Mouse (Mus musculus) 3134 (cell line): ENCODE data around the gene Gadd45b.

Experiments used
- DNase-seq: peaks from one replicate; pipeline ENCODE4 v3.0.0-alpha.2; 2011; ENCODE audit warnings: low spot score; ENCODE audit not compliant: insufficient read length; ENCODE audit errors: extremely low read depth

Gadd45b gene

GRCm38 (mm10) chr10:80934136-80934985 is 4.5 kb downstream of the Gadd45b start:
- DNase-seq = no peak

GRCm38 (mm10) chr10:80935241-80935640 is 5.4 kb downstream of the Gadd45b start:
- DNase-seq = no peak

GRCm38 (mm10) chr10:80935698-80936097 is 5.8 kb downstream of the Gadd45b start:
- no peak for DNase-seq

GRCm38 (mm10) chr10:80936135-80936809 is 6.4 kb downstream of the Gadd45b start:
- peak; percentile 72 for DNase-seq

GRCm38 (mm10) chr10:80936810-80937164 is 6.9 kb downstream of the Gadd45b start:
- no peak for DNase-seq

- peak; percentile 70 for DNase-seq
Observed at GRCm38 (mm10) chr10:80937646-80938045, 7.8 kb downstream of the Gadd45b start.

GRCm38 (mm10) chr10:80938831-80939550 is 9.1 kb downstream of the Gadd45b start:
- peak; percentile 70 for DNase-seq

- DNase-seq = peak; percentile 88
Observed at GRCm38 (mm10) chr10:80939671-80940070, 9.8 kb downstream of the Gadd45b start.

GRCm38 (mm10) chr10:80940320-80940987 is 10.6 kb downstream of the Gadd45b start:
- peak; percentile 92 for DNase-seq

- no peak for DNase-seq
Observed at GRCm38 (mm10) chr10:80940988-80941347, 11.1 kb downstream of the Gadd45b start.

GRCm38 (mm10) chr10:80942919-80943318 is 13.0 kb downstream of the Gadd45b start:
- DNase-seq = no peak

GRCm38 (mm10) chr10:80943701-80944100 is 13.8 kb downstream of the Gadd45b start:
- DNase-seq = no peak

GRCm38 (mm10) chr10:80944231-80944630 is 14.4 kb downstream of the Gadd45b start:
- no peak for DNase-seq

- DNase-seq = peak; percentile 74
Observed at GRCm38 (mm10) chr10:80946684-80947437, 17.0 kb downstream of the Gadd45b start.

GRCm38 (mm10) chr10:80947802-80948201 is 17.9 kb downstream of the Gadd45b start:
- peak; percentile 63 for DNase-seq

- DNase-seq = peak; percentile 81
Observed at GRCm38 (mm10) chr10:80948570-80948969, 18.7 kb downstream of the Gadd45b start.

- DNase-seq = peak; percentile 51
Observed at GRCm38 (mm10) chr10:80949081-80949480, 19.2 kb downstream of the Gadd45b start.

GRCm38 (mm10) chr10:80950314-80950713 is 20.4 kb downstream of the Gadd45b start:
- no peak for DNase-seq

GRCm38 (mm10) chr10:80951761-80952390 is 22.0 kb downstream of the Gadd45b start:
- DNase-seq = no peak

GRCm38 (mm10) chr10:80952449-80952848 is 22.6 kb downstream of the Gadd45b start:
- no peak for DNase-seq
